Mouse (Mus musculus): Measurements from ENCODE around the gene Aqp7.

GRCm38 (mm10) chr4:41089705-41090104, 41.8 kb upstream of the Aqp7 start:
- no peak for TF ChIP-seq CTCF (IDR thresholded peaks at IDR 0.05)
- TF ChIP-seq EP300 (IDR thresholded peaks at IDR 0.05), result no peak
